Mouse (Mus musculus): ENCODE results near the gene Naaladl2.
"Not testable (repeated sequence)": the region's sequence is repeated elsewhere in the genome, so short reads cannot be mapped to it uniquely, and the experiment has no call there.

Naaladl2 gene

DNA sequence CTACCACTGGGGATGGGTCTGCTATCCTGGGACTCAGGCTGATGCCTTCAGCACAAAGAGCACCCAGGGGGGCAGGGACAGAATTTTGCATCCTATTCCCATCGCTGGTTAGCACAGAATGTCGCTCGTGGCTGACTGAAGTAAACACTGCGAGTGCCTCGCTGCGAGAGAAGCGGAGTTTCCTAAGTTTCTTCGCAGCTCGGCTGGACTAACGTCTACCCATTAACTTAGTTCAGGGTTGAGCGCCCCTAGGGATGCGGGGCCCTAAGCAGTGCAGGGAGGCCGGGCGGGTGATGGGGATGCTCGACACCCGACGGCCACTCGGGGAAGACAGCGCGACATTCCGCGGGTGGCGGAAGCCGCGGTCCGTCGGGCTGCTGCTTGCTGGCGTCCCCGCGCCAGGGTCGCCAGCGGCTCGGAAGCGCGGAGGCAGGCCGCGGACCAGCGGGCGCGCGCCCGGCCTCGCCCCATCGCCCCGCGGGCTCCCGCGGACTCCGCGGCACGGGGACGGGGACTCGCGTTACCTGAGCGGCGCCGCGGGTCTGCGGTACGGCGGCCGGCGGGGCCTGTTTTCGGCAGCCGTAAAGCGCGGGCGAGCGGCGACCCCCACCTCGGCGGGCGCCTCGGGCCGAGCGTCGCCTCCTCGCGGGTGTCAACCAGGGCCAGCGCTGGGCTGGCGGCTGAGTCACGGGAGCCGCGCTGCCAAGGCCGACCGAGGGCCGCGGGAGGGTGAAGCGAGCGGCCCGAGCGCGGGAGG, at the start of gene Naaladl2:
Gene Naaladl2 (minus strand): TSS at position 707 of the 757 bp plus-strand sequence.
- peak; percentile 77 for DNase-seq

DNA sequence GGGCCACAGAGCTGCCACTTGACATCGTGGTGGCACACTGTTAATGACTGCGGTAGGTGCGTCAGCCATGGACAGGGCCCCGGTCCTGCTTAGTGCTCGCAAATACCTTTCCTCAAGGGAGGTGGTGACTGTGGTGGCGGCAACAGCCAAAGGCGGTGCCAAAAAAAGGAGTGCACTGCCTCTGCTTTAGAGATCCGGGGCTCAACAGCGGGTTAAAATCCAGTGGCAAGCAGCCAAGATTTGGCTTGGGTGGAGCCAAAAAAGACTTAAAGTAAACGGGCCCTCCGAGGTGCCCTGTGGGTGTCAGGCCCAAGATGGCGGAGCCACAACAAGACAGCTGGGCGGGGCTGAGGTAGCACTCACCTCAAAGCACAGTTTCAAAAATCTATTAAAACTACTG, 7.7 kb upstream of the Naaladl2 start:
- no peak for DNase-seq

DNA sequence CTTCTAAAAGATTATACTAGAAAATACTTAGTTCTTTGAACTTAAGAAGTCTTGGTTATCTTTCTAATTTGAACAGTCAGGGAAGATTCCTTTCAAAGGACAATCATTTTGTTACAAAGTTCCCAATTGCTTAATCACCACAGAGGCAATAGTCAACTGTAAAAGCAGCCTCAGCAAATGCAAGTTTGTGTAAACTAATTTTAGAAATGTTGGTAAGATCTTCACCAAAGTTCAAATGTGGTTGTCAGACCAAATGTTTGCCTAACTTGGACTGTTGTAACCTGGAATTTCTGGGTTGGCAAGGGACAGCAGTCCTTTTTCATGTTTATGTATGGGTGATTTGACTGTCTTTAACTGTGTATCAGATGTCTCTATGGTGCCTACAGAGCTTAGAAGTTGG, 3.2 kb upstream of the Naaladl2 start:
- no peak for DNase-seq

DNA sequence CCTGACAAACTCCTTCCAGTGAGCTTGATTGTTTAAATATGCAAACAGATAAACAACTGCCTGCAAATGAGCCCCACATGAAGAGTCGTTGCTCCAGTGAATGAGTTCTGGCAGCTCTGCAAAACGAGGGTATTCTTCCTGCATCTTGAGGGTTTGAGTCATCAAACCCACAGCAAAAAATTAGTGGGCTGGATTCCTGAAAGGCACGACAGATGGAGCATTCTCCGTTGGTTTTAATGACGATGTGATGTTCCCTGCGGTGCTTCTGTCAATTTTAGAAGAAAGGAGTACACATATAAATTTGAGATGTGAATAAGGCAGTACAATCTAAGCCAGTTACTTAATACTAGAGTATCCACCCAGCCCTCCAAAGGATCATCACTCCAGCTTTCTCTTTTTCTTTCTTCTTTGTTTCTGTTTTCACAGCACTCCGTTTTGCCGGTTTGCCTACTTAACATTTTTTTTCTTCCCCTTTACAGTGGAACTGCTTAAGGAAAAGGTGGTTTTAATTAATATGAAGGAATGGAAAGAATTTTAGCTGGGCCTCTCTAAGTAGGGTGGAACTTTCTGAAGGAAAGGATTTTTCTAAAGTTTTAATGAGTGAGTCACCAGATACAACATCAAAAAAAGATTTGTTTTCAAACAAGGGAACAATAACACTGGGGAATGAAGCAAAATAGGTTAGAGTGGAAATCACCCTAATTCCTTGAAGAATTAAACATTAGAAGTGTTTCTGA, 1.1 kb upstream of the Naaladl2 start:
- peak; percentile 71 for DNase-seq

DNA sequence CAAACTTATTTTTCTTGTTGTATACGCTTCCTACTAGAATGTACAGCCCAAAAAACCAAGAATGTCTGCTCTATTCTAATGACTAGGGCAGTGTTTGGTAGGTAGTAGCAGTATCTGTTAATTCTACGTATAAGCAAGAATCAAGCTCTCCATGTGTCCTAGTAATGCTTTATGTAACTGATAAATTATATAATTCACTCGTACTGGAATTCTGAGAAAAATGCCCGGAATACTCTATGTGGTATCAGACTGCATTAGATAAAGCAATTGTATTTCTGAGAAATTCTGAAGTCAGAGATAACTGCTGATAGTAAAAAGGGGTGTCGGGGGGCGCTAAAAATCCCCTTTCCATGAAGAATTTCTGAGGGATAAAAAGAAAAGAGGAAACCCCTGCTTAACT, 950 bp downstream of the Naaladl2 start:
- DNase-seq: no peak

DNA sequence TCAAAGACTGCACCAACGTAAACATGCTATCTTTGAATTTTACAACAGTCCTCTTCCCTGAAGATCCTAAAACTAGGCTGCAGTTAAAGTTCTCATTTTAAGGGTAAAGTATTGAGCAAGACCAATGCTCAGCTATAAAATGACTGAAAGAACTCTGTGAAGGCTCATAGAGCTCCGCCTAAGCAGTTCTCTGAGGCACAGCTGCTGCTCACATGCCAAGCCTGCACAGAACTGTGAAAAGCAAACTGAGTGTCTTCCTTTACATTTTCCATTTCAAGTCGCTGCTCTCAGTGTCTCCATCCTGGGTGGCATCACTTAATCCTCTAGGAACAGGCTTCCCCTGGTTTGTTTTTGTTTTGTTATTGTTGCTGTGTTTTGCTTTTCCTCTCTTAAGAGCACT, 12.2 kb downstream of the Naaladl2 start:
- DNase-seq: no peak

DNA sequence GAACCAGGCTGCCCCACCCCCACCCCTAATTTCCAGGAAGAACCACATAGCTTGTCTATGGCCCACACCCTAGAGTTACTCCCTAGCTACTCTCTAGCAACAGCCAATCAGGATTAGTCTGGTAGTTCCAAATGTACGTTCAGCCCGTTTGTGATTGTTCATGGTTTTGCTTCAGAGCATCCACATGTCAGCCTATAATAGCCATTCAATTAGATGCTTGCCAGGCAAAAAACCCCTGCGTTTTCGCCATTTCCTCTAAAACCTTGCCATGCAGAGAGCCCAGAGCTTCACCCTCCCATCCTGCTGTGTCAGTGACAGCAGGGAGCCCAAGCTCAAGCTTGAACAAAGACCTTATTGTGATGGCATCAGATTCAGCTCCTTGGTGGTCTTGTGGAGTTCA, 16.2 kb downstream of the Naaladl2 start:
- DNase-seq: no peak

DNA sequence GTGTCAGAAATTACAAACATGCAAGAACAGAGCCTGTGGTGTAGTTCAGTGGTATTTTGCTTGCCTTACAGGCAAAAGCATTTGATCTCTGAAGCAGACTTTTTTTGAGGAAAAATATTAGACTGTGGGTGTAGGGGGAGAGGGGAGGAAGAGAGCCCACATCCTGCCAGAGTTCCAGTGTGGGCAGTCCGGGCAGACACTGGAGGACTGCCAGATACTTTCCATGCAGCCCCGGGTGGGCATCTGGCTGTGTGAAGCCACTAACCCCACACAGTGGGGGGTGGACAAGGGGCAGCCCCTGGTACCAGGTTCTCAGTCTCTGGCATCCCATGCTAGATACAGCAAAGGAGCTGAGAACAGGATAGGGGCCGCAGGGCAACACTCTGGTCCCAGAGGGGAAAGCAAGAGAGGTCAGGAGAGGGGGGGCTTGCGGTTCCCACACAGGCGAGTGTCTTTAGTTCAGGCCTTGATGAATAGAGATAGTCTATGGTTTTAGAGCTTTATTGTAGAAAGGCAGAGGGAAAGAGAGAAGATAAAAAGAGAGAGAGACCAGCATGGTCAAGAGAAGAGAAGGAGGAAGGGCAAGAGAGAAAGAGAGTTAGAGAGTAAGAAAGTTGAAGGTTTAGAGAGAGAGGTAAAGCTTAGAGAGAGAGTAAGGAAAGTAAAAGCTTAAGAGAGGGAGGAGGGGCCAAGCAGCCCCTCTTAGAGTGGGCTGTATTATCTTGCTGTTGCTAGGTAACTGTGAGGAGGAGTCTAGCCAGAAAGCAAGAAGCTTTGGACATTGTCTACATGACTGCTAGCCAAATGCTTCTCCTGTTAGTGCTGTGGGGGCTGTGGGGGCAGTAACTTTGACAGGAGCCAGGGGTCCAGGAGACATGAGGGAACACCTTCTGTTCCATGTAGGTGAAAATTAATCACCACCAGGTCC, 18.9 kb downstream of the Naaladl2 start:
- no peak for DNase-seq

DNA sequence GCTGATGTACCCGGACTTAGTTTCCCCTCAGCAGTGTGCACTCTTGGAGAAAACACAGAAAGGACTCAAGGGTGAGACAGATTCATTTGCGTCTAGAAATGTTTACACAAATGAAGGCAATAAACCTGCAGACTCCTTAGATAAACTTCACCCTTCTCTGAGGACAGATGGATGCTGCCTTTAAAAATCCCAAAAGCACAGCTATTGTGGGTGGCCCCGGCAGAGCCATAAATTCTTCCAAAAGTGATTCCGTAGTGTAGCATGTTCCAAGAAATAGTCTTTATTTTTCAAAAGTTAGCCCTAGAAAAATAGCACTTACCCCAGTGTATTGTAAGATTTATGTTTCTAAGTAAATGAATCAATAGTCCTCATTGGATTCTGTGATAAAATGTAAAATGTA, 31.0 kb downstream of the Naaladl2 start:
- no peak for DNase-seq

DNA sequence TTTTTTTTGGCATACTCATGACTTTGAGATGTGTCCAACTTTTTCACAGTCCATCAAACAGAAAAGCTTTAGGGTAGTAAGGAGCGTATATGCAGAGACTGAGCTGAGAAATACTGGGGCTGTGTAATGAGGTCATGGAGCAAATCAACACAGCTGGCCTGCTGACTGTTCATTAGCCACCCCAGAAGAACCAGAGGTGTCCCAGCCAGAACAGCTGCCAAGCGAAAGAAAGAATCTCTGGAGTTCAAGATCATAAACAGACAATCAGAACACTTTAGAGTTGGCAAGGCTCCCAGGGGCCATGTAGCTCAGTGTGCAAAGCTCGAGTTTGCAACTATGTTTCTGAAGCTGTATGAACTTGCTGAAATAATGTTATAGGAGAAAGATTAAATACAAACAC, 35.1 kb downstream of the Naaladl2 start:
- DNase-seq: no peak

DNA sequence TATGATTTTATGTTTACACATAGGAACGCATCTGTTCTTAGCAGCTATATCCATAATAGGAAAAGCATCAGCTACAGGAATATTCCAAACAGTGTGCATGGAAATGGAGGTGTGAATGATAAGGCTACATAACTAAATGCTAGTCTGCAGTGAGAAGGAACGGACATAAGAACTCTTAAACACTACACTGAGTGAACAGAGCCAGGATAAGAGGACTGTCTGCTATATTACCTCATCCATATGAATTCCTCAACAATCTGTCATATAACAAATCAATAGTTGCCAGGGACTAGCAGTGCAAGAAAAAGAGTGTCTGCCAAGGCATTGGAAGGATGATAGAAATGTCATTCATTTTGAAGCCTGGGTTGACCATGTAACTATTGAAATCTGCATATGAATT, 51.1 kb downstream of the Naaladl2 start:
- no peak for DNase-seq

DNA sequence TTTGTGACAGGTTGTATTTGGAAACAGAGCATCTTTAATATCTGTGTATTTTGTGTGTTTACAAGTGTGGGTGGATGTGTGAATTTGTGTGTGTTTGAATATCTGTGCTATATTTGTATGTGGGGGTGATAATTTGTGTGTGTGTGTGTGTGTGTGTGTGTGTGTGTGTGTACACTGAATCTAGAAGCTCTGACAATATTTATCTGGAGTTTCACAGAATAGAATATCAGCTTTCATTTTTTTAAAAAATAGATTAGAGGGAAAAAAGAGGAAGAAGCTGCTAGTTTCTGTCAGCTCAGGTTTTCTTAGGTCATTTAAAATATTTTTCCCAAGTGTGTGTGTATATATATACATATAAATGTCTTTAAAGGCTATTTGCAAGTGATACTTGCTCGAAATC, 68.3 kb downstream of the Naaladl2 start:
- no peak for DNase-seq

DNA sequence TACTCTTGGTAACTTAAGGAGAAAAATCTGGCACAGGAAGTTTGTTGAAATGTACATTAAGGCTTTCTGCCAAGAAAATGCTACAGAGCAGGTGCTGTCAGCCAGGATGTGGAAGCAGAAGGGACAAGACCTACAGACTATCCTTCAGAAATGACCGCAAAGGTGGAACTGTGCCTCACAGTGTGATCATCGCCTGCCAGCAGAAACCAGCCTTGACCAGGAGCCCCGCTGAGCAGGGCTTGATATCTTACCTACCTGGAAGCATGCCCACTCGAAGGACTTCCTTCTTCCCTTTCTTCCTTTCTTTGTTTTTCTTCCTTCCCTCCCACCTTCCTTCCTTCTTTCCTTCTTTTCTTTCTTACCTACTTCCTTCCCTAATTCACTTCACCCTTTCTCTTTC, 69.8 kb downstream of the Naaladl2 start:
- DNase-seq: peak; percentile 72

DNA sequence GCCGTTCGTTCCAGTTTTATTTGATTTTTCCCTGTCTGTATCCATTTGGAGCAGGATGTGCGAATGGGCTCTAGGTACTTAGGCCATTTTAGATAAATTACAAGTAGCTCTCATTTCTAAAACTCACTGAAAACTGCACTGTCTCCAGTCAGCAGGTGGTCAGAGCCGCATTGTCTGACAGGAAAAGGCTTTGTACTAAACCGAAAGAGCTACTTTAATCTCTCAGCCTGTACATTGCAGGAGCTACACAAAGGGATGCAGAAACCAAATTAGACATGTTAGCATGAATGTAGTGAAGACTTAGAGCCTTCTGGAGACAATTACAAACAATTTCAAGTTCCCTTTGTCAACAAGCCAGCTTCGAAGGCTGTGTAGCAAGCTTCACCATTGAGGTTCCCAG, 70.2 kb downstream of the Naaladl2 start:
- DNase-seq: peak; percentile 26

DNA sequence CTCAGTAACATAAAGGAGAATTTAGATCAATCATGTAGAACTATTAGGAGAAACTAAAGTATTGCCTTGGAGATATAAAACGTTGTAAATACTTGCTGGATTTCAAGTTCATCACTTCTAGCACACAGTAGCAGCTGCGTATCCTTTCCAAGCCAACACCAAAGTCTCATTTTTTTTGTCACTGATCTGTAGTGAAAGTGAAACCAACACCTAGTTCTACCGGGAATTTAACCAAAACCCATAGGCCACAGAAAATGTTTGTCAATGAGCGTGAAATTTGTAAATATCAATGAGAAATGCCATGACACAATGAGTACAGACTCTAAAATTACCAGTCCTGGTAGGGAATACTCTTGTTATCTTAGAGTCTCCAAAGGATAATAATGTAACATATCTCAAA, 80.8 kb downstream of the Naaladl2 start:
- DNase-seq: no peak

DNA sequence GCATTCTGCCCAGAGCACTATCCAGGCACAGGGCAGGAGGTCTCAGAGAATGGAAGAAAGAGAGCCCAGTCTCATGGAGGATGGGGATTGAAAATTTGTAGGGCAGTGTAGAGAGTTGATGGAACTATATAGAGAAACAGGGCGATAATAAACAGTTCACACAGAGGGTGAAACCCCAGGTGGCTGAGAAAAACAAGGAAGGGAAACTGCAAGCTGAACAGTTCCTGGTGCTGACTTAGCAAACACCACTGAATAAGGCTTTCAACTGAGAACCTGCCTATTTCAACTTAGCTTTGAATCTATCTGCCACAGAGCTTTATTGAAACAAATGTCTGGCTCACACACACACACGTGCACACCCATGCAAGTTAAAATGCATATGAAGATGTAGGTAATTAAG, 91.1 kb downstream of the Naaladl2 start:
- no peak for DNase-seq

DNA sequence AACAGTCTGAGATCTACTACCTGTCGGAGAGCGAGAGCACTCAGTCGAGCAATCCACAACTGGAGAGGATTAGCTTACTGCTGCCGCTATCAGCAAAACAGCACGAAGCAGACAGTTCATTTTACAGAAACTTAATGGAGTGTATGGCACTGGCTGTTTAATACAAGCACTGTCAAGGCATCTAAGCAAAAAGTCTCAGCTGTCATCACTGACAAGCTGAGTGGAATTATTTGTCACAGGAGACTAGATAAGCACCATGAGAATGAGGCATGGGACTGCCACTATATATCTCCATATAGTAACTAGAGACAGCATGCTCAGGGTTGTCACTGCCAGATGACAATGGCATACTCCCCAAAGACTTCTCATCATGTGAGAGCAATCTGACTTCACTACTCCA, 124.1 kb downstream of the Naaladl2 start:
- DNase-seq: no peak

DNA sequence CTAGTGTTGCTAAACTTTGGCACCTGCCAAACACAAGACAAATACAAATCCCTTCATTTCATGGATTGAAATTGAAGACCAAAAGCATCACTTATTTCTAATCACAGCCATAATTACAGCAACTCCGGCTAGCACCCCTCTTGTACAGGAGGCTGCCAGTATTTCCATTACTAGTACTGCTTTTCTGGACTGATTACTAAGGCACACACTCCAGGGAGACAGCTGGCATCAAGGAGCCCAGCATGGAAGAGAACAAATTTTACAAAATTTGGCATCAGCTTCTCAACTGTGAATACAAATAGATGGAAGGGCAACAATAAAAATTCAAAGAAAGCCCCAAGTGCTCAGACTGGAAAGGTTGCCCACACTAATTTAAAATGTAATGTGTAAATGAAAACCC, 133.3 kb downstream of the Naaladl2 start:
- DNase-seq: peak; percentile 76

DNA sequence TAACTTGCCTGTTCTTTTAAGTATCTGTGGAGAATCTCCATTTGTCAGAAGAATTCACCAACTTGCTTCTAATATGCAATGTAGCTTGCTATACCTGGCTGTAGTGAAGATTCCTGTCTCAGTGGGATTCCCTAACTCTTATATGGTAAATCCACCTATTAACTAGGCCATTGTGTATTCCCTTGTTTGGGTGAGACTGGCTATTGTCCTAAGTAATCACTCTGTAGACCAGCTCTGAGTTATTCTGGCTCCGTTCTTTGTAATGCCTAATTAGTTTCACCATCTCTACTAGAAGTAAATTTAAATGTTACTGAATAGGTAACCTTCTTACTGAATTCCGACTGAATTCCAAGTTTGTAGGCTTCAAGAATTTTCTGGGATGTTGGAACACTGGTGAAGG, 137.3 kb downstream of the Naaladl2 start:
- not testable (repeated sequence) for DNase-seq

DNA sequence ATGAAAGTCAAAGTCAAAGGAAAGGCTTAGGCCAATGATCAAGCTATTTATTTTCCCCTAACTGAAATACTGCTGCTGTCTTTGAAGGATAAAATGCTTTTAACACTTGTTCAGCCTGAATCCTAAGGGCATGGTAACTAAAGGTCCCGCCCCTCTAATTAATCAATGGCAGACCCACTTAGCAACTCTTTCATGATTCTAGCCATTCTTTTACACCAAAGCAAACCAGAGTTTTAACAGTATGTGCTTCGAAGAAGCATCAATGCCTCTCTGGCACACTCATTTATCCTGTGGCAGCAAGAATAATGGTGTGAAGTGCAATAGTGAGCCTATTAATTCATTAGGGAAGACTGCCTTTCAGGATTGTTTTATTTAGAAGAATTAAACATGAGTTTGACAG, 151.5 kb downstream of the Naaladl2 start:
- DNase-seq: no peak

DNA sequence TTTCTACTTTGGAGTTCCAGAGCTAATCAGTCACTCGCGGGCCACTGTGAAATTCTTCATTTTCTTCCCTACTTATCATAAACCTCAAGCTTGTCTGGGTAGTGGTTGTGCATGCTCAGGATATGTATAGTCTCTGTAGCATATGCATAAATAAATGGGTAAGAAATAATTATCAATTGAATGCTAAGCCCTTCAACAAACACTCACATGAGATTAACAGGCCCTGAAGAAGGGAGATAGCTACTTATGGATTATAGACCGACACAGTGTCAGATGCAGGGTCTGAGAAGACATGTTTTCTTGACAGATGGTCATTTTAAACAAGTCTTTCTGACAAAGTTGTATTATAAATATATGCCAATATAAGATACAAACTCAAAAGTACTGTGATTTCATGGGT, 152.0 kb downstream of the Naaladl2 start:
- DNase-seq: no peak

DNA sequence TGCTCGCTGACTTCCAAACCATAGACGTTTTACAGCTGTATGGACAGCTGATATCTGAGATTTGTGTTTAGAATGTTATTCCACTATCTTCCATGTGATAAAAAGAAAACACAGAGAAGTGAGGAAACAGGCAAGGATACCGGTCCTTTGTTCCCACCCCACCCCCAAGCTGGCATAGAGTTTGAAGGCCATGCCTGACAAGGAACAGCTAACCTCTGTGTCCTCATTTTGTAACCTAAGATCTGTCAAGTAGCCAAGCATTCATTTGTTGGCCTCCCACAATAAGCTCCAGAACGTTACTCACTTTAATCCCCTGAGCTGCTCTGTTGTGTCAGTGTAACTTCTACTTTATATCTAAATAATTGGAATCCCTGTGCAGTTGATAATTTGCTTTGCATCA, 161.9 kb downstream of the Naaladl2 start:
- no peak for DNase-seq

DNA sequence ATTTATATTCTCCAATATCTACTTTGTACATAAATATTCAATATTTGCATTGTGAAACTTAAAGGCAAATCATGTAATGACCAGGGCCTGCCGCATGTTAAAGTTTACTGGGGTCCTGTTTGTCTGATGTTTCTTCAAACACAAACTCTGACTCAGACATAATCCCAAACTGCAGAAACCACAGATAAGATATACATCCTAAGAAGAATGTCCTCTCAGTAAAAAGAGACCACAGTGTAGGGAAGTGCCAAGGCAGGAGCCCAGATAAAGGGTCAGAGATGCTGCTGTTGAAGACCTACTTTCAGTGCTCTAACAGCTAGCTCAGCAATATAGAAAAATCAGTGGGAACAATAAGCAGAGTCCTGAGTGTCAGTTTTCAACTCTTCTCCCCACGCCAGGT, 201.9 kb downstream of the Naaladl2 start:
- no peak for DNase-seq

All from cerebellum, adult 9-10 months (tissue).